Mouse (Mus musculus): ENCODE measurements around the gene Adprh.

GRCm38 (mm10) chr16:38474677-38475286 lies 22.3 kb upstream of the Adprh start:
- TF ChIP-seq CTCF (IDR thresholded peaks at IDR 0.05; ENCODE audit: low read depth) (no peak), EP300 (optimal IDR thresholded peaks at IDR 0.05) (no peak)
